Mouse (Mus musculus): ENCODE results near the gene Unc13d.
"Not testable (repeated sequence)": the region's sequence is repeated elsewhere in the genome, so short reads cannot be mapped to it uniquely, and the experiment has no call there.

Gene Unc13d

DNA sequence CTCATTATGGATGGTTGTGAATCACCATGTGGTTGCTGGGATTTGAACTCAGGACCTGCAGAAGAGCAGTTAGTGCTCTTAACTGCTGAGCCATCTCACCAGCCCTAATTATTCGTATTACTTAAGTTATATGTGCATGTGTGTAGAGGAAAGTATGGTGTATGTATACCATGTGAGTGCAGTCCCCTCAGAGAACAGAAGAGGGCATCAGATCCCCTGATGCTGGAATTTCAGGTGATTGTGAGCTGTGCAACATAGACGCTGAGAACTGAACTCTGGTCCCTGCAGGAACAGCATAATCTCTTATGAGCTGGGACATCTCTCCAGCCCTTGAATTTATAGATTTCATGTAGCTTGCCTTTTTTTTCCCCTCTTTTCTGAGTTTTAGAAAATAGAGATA lies 35.9 kb downstream of the Unc13d start:
- DNase-seq: no peak

DNA sequence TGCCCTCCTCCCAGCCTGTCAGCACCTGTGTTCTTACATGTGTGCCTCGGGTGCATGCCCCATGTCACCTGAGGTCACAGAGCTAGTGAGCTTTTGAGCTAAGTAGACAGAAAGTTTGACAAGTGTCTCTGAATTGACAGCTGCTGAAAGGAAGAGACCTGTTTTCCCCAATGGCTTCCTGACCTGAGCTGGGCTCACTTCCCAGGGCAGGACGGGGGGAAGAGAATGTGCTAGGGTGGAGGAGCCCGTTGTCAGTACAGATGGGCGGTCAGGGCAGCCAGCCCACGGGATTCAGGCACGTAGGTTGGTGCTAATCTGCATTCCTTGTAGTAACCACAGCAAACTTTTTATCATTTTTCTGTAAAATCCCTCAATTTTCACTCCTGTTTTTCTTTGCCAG lies 37.2 kb downstream of the Unc13d start:
- DNase-seq: no peak

DNA sequence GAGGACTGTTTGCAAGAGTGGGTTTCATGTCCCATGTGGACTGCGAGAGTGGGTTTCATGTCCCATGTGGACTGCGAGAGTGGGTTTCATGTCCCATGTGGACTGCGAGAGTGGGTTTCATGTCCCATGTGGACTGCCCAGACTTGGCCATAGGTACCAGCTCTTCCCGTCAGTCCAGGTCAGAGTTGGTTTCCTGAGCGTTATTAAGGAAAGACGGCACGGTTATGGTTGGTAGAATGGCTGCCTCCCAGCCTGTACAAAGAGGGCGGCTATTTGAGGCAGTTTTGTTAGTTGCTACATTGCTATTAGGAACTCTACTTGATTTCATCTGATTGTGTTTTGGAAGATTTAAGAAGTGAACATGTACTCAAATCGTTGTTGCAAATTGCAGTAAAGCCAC lies 39.9 kb downstream of the Unc13d start:
- DNase-seq: no peak

DNA sequence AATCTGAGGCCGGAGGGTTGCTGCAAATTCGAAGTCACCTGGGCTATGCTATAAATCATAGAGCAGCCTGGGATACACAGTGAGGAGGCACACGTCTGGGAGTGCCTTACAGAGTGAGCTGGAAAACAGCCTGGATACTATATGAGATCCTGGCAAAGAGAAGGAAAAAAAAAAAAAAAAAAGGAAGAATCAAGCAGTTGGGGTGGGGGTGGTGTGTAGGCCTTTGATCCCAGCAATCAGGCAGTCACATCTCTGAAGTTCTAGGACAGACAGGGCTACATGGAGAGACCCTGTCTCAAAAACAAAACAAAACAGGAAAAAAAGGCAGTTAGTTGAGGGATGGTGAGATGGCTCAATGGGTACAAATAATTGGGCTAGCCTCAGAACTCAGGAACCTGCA lies 41.1 kb downstream of the Unc13d start:
- no peak for DNase-seq

DNA sequence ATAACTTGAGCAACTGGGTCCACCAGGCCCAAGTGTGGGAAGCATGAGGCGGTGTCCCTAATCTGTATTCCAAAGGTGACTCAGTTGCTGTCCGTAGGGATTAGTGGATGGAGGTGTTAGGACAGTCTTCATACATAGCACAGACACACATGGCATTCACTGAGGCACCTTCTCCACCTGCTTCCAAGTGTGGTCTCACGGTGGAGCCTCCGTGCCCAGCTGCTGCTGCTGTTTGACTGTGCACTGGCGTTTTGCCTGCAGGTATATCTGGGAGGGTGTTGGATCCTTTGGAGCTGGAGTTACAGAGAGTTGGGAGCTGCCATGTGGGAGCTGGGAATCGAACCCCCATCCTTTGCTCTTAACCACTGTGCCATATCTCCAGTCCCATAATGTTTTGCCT lies 43.2 kb downstream of the Unc13d start:
- no peak for DNase-seq

DNA sequence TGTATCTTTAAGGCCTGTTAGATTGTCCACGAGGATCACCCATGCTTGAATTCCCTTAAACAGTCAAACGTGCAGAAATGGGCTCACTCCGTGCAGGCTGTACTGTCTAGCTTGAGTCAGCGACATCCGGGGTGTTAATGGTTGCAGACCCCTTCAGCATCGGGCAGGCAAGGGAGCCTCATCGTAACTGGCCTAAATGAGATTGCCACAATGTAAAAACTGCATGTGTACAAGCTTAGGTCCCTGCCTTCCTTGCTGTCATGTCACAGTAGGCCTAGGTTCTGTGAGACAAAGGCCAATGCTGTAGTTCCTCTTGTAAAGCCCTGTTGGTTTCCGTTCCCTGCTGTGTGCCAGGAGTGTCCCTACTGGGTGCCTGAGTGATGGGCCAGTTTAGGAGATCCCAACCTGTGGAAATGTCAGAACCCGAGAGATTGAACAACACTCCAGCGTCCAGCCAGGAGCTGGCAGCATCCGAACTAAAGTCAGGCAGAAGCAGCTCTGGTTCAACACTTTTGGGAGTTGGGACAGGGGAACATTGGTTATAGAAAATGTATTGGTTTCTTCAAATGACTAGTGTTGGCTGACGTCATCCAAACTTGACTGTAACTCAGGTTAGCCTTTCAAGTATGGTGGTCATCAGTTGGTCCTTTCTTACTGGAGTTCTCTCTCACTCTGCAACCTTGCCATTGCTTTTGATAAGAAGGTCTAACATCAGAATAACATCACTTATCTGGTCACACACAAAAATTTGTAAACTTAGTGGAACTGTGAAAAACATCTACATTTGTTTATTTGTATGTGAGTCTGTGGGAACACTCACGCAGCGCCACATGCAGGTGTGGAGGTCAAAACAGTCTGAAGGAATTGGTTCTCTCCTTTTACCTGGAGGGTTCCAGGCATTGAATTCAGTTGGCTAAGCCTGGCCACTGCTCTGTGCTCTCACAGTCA lies 46.6 kb downstream of the Unc13d start:
- DNase-seq: no peak

DNA sequence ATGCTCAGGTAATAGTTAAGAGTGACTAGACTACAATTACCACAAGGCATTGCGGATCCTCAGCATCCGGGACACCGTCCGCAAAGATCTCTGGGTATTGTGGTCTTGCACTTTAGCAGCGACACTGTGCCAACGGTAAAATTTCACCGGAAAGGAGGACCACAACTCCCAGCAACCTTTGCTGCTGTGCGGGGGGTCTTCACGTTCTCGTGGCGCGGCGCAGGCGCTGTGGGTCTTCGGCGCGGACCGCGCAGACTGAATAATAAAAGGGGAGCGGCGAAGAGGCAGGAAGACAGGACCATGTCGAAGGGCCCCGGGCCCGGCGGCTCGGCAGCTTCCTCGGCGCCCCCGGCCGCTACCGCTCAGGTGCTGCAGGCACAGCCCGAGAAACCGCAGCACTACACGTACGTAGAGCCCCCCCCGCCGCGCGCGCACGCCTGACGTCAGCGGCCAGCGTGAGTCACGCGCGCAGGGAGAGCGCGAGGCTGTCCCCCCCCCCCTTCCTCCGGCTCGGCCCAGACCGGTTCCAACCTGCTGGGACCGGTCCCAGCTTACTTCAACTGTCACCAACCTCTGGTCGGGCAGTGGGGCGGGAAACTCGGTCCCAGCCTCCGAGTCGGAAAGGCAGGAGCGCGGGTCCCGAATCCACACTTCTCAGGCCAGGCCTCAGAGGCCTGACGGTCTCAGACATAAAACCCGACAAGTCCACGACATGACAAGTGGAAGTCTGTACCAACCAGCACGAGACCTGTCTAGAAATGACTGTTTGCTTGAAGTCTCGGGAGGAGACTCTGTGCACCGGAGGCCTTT lies 47.5 kb downstream of the Unc13d start, which contains the start of gene Unk:
Gene Unk, plus strand, starts transcription at position 235 of the 810 bp plus-strand sequence.
- DNase-seq: peak; percentile 98

DNA sequence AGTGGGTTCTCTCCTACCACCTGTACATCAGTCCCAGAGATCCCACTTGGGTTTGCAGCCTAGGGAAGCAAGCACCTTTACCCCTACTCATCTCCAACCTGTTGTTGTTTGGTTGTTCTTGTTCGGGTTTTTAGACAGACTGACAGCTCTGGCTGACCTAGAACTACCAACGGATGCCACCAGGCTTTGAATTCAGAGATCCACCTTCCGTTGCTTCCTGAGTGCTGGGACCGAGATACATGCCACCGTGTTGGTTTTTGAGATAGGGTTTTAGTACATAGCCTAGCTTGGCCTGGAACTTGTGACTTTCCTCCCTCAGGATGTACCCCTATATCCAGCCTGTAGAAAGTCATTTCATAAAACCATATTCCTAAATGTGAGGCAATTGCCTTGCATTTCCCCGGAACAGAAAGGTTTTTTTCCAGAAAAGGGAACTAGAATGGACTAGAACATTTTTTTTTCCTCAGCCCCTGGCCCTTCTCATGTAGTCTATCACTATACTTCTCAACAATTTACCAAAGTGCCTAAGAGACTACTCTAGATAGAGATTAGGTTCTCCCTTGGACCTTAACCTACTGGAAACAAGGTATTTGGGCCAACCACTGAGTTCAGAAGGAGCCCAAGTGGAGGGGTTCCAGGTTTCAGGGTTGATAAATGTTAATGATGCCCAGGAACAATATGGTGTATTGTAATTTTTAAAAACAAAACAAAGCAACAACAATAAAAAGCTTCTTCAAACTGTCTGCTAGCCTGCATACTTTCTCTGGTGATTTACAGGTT lies 48.5 kb downstream of the Unc13d start:
- no peak for DNase-seq

DNA sequence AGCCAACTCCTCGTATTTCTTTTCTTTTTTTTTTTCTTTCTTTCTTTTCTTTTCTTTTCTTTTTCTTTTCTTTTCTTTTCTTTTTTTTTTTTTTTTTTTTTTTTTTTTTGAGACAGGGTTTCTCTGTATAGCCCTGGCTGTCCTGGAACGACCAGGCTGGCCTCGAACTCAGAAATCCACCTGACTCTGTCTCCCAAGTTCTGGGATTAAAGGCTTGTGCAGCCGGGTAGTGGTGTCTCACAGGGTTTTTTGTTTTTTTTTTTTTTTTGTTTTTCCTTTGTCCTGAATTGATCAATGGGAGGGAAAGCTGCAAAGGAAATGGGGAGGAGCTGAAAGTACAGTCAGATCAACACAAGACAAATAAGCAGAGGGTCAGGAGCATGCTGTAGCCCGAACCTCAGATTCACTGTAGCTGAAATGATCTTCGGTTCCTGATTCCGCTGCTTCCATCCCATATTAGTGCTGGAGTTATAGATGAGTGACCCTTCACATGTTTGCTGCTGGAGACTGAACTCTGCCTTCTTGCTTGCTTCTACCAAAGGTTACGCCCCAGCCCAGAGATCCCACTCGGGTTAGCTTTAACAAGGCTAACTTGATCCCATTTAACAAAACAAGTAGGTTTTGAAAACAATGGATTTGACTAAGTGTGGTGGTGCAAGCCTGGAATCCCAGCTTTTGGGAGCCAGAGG lies 49.4 kb downstream of the Unc13d start:
- DNase-seq: no peak

DNA sequence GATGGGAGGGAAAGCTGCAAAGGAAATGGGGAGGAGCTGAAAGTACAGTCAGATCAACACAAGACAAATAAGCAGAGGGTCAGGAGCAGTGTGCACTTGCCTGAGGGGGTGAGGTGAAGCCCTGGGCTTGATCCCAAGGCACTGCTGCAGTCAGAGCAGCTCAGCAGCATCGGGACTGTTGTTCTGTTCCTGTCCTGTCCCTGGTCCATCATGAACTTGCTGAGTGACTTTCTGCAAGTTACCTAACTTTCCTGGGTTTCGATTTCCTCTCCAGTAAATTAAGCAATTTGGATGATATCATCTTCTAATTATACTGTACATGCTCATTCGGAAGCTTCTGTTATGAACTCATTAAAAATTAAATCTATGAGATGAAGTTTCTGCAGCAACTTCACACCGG lies 50.0 kb downstream of the Unc13d start, which contains the start of gene H3f3b:
Gene H3f3b, minus strand, starts transcription at position 207 of the 400 bp plus-strand sequence.
- DNase-seq: no peak

DNA sequence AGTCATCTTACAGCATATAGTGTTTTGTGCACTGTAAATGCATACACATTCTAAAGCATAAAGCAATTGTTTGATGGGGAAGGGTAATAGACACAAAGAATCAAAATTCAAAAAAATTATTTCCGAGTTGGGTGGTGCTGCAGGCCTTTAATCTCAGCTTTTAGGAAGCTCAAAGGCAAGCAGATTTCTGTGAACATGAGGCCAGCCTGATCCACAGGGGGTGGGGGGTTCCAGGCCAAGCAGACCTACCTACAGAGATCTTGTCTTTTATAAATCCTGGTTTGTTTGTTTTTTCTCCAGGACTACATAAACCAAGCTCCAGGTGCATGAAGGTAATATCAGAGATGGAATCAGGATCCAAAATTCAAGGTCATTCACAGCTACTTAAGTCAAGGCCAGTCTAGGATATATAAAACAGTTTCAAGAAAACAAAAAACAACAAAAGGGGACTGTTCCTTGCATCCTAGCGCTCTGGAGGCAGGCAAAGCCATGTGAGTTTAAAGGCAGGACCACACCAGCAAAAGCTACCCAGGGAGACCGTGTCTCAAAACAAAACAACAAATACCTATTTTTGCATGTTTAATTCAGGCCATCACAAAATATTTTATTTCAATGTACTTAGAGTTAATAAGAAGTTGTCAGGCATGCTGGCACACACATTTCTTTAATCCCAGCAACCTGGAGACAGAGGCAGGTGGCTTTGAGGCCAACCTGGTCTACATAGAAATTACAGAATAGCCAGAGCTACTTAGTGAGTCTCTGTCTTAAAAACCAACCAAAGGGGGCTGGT lies 52.5 kb downstream of the Unc13d start:
- no peak for DNase-seq

DNA sequence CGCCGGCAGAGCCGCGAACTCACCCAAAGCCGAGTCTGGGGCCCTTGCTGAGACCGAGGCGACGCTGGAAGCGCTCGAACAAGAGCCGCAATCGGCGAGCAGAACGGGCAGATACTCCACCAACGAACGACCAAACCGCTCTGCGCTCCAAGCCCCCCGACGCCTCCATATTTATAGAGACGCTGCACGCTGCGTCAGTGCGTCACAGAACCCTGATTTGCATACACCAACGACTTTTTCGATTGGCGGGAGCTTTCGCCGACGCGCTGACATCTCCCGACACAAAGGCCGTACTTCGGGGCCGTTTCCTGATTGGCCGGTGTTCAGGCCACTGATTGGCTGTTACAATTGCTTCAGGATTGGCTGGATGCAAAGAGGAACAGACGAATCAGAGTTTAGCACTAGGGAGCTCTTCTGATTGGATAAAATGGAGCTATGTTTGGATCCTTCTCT lies 53.4 kb downstream of the Unc13d start:
- DNase-seq: peak; percentile 98

DNA sequence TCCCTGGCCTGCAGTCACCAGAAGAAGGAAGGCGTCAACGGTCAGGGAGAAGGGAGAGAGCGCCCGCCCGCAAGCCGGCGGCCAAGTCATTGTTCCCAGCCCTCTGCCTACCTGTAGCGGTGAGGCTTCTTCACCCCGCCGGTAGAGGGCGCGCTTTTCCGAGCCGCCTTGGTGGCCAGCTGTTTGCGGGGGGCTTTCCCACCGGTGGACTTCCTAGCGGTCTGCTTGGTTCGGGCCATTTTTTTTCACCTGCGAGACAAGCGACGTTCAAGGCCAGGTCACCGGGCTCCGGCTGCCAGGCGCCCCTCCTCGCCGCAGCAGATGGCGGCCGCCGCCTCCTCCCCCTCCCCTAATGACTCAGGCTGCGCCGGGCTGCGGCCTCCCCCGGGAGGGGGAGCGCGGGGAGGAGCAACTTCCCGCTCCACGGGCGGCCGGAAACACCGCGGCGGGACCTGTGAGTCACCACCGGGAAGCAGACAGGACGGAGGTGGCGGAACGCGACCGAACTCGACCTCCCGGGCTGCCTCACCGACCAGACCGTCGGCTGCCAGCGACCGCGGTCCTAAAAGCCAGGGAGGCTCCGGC lies 53.9 kb downstream of the Unc13d start:
- DNase-seq: peak; percentile 87

DNA sequence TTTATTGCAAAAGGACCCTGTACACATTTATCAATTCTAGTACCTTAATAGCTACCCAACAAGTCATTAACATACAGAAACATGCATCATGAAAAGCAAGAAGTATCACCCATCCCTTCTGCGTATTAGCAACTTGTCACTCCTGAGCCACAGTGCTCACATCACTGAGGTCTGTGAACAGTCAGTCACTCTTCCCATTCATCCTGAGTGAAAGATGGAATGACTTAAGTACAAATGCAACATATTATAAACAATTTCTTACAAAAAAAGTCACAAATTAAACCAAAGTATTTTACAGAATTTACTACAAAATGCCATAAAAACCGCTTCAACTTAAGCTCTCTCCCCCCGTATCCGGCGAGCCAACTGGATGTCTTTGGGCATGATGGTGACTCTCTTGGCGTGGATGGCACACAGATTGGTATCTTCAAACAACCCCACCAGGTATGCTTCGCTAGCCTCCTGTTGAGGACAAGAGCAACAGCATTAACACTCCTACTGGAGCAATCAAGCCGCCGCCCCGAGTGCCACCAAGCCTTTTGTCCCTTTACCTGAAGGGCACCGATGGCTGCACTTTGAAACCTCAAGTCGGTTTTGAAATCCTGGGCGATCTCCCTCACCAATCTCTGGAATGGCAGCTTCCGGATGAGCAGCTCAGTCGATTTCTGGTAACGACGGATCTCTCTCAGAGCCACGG lies 54.5 kb downstream of the Unc13d start:
- DNase-seq: not testable (repeated sequence)

DNA sequence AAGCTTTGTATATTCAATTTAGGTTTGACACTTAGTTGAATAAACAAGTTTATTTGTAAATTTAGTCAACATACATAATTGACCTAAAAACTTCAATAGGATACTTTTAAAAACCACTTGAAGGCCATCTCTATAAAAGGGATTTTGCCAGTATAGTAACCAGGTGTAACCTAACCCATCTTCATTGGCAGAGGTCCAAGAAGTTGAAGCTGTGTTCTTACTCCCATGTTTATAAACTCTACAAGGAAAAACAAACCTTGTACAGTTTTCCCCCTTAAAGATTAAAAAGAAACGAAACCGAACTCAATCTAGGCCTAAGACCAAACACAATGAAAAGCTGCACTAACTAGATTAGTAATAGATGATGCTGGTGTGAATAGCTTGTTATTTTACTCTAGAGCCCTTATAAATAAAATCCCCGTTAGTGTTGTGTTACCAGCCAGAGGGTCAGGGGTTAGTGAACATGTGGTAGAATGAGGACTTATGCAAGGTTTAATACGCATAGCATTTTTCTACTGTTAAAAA lies 55.4 kb downstream of the Unc13d start:
- DNase-seq: no peak

DNA sequence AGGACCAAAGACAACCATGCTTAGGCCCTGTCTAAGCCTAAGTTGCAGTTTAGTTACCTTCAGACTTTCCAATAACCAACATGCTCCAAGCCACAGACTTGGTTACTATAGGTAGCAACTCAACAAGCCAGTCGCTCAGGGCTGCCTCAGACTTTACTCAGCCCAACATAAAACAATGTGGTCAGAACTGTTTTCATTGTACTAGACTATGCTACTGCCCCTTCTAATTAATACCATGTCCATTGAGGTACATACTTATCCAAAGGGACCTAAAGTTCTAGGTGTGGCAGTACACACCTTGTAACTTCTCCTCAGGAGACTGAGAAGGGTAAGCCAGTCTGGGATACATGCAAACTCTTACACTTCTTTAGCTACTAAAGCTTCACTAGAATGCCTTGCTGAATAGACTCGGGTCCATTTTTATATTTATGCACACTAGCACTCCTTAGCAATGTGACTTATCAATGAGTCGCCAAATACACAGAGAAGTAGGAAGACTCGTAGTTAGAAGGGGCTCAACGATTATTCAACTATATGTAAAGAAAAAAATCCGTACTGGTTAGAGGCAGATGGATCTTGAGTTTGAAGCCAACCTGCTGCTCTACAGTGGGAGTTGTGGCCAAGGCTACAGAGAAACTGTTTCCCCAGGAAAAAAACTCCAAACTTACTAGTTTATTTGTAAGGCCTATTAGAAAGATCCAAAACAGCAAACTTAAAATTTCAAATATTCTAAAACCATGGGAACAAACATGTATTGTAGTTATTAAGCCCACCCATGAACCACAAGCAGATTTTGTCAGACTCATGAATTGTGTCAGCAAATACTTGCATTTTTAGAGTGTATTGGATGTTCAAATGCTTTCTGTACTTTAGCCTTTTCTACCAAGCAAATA lies 56.2 kb downstream of the Unc13d start:
- no peak for DNase-seq

DNA sequence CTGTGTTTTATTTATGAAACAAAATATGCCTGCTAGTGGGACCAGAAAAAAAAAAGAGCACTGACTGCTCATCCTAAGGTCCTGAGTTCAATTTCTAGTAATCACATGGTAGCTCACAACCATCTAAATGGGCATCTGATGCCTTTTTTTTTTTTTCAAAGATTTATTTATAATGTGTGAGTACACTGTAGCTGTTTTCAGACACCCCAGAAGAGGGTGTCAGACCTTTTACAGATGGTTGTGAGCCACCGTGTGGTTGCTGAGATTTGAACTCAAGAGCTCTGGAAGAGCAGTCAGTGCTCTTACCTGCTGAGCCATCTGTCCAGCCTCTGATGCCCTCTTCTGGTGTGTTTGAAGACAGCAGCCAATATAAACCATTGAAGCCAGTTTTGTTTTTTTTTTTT lies 57.2 kb downstream of the Unc13d start:
- DNase-seq: no peak

DNA sequence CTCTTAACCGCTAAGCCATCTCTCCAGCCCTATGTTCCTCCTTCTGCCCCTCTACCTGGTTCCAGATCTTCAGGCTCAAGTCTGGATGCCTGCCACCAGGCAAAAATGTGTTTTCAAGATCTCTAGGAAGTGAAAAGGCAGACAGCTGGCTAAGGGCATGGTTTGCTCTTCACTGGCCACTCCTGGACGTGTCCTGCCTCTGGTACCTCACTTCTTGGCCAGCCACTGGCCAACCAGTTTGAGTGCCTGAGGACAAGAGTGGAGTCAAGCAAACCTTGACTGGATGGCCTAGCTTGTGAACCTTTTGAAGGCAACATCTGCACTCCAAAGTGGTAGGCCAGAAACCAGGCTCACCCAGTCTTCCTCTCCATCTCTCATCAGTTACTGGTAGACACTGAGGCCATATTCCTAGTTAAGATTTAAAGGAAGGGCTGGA lies 57.8 kb downstream of the Unc13d start:
- DNase-seq: no peak

DNA sequence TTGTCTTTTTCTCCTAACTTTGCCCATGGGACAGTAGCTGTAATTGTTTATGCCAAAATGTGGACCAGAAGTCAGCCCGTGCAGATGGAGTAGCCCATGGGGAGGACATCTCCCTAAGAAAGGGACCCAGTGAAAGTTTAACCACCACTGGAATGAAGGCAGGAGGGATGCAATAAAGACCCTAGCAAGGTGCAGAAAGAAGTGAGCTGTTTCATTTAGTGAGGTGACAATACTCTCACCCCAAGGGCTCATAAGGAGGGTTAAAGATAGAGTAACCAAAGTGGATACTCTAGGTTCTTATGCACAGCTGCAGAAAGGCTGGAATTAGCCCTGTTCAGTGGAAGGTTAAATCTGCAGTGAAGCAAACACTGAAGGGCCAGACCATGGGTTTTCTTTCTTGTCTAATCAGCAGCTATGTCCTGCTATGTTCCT lies 58.4 kb downstream of the Unc13d start:
- no peak for DNase-seq
